Mouse (Mus musculus) ES-Bruce4 (cell line): ENCODE measurements around the gene Robo2. TPM values are rescaled to one million over a fixed set of nuclear protein-coding genes. Genes with fewer than 3 reads are reported as not detected.

Experiments used
- H3K27ac ChIP-seq: 2 replicates; pipeline ENCODE4 v1.5.1; 2012; ENCODE audit warnings: low read length, inconsistent platforms; ENCODE audit not compliant: insufficient read depth
- H3K27me3 ChIP-seq: 2 replicates; pipeline ENCODE4 v1.6.1; 2012; ENCODE audit warnings: mild to moderate bottlenecking, low read length, inconsistent platforms; ENCODE audit not compliant: control insufficient read depth, poor library complexity, insufficient read depth, severe bottlenecking
- H3K36me3 ChIP-seq: 2 replicates; pipeline ENCODE4 v1.6.1; 2012; ENCODE audit warnings: inconsistent platforms, mild to moderate bottlenecking, low read length, moderate library complexity; ENCODE audit not compliant: control insufficient read depth, poor library complexity, insufficient read depth, severe bottlenecking
- H3K4me1 ChIP-seq: one replicate; pipeline ENCODE4 v1.8.1; 2011; ENCODE audit warnings: low read length; ENCODE audit not compliant: control insufficient read depth, insufficient read depth
- H3K4me3 ChIP-seq: 2 replicates; pipeline ENCODE4 v1.5.1; 2011; ENCODE audit warnings: low read depth, mild to moderate bottlenecking, low read length
- H3K9ac ChIP-seq: 2 replicates; pipeline ENCODE4 v1.6.1; 2012; ENCODE audit warnings: low read depth, mild to moderate bottlenecking, inconsistent platforms; ENCODE audit not compliant: poor library complexity, severe bottlenecking
- H3K9me3 ChIP-seq: replicated peaks from 2 replicates; pipeline ENCODE4 v1.6.1; 2012; ENCODE audit warnings: mild to moderate bottlenecking, low read length, inconsistent platforms; ENCODE audit not compliant: control insufficient read depth, poor library complexity, insufficient read depth, severe bottlenecking
- CTCF ChIP-seq: IDR thresholded peaks from one replicate; pipeline ENCODE4 v1.8.1; 2011; ENCODE audit warnings: low read depth, low read length
- EP300 ChIP-seq: IDR thresholded peaks from 2 replicates; pipeline ENCODE4 v1.6.1; 2011; ENCODE audit warnings: low read depth, low read length; ENCODE audit not compliant: insufficient read depth
- POLR2A ChIP-seq: IDR thresholded peaks from one replicate; pipeline ENCODE4 v1.8.1; 2011; ENCODE audit warnings: low read length; ENCODE audit not compliant: insufficient read depth
- polyA plus RNA-seq: library from polyadenylated mRNA; stranded (reverse); fragments of >200 nt; gene quantifications from 2 replicates; pipeline ENCODE4 v1.2.4, GENCODE M21; 2011; ENCODE audit warnings: low read depth; ENCODE audit not compliant: missing spikeins, insufficient read depth, insufficient read length

The Robo2 gene
- polyA plus RNA-seq, 1 experiment, result 0.91 TPM

GRCm38 (mm10) chr16:74215791-74216190 is 195.8 kb downstream of the Robo2 start:
- H3K4me3 ChIP-seq, result no peak overlapping the region
- no peaks in the 10 kb centered on the region for H3K4me1 ChIP-seq
- no peak overlapping the region for H3K9ac ChIP-seq
- H3K27me3 ChIP-seq, result no peaks in the 10 kb centered on the region
- no peaks in the 10 kb centered on the region for H3K36me3 ChIP-seq
- no peaks in the 10 kb centered on the region for H3K9me3 ChIP-seq
- no peak for TF ChIP-seq POLR2A
- TF ChIP-seq CTCF, result no peak
- TF ChIP-seq EP300, result no peak
- H3K27ac ChIP-seq, result no peak overlapping the region

GRCm38 (mm10) chr16:74200705-74201104 is 210.9 kb downstream of the Robo2 start:
- no peaks in the 10 kb centered on the region for H3K36me3 ChIP-seq
- no peaks in the 10 kb centered on the region for H3K27me3 ChIP-seq
- TF ChIP-seq POLR2A (no peak), CTCF (no peak), EP300 (no peak)
- H3K9me3 ChIP-seq, result no peaks in the 10 kb centered on the region
- H3K9ac ChIP-seq, result no peak overlapping the region
- H3K4me1 ChIP-seq, result no peaks in the 10 kb centered on the region
- H3K27ac ChIP-seq, result no peak overlapping the region
- H3K4me3 ChIP-seq, result no peak overlapping the region

GRCm38 (mm10) chr16:74200024-74200703 is 211.5 kb downstream of the Robo2 start:
- Histone ChIP-seq H3K9ac (no peak overlapping the region), H3K4me3 (no peak overlapping the region), H3K36me3 (no peaks in the 10 kb centered on the region), H3K4me1 (no peaks in the 10 kb centered on the region), H3K27me3 (no peaks in the 10 kb centered on the region), H3K9me3 (no peaks in the 10 kb centered on the region), H3K27ac (no peak overlapping the region)
- TF ChIP-seq CTCF (no peak), POLR2A (no peak), EP300 (no peak)

GRCm38 (mm10) chr16:74192979-74193554 is 218.6 kb downstream of the Robo2 start:
- Histone ChIP-seq H3K9ac (no peak overlapping the region), H3K4me3 (no peak overlapping the region), H3K4me1 (no peaks in the 10 kb centered on the region), H3K27ac (no peak overlapping the region), H3K36me3 (no peaks in the 10 kb centered on the region), H3K27me3 (no peaks in the 10 kb centered on the region), H3K9me3 (no peaks in the 10 kb centered on the region)
- TF ChIP-seq EP300, result no peak
- TF ChIP-seq CTCF, result no peak
- no peak for TF ChIP-seq POLR2A

- TF ChIP-seq CTCF, result no peak
- H3K9ac ChIP-seq, result no peak overlapping the region
- H3K27ac ChIP-seq, result no peak overlapping the region
- H3K27me3 ChIP-seq, result no peaks in the 10 kb centered on the region
- no peaks in the 10 kb centered on the region for H3K4me1 ChIP-seq
- H3K9me3 ChIP-seq, result no peaks in the 10 kb centered on the region
- H3K36me3 ChIP-seq, result no peaks in the 10 kb centered on the region
- no peak overlapping the region for H3K4me3 ChIP-seq
Observed at GRCm38 (mm10) chr16:74191621-74192020, 220.0 kb downstream of the Robo2 start.

GRCm38 (mm10) chr16:74182509-74183113 is 229.0 kb downstream of the Robo2 start:
- Histone ChIP-seq H3K9ac (no peak overlapping the region), H3K4me3 (no peak overlapping the region), H3K27ac (no peak overlapping the region), H3K36me3 (no peaks in the 10 kb centered on the region), H3K4me1 (no peaks in the 10 kb centered on the region), H3K9me3 (no peaks in the 10 kb centered on the region), H3K27me3 (no peaks in the 10 kb centered on the region)
- no peak for TF ChIP-seq CTCF
- no peak for TF ChIP-seq POLR2A
- no peak for TF ChIP-seq EP300
